Mouse (Mus musculus) cortical plate, adult 2 months (tissue): ENCODE data around the gene Mdga2.

ENCODE experiments used
- CTCF ChIP-seq: fragments of 200-500 bp; IDR thresholded peaks from 2 replicates; pipeline ENCODE4 v1.5.1; 2011; ENCODE audit warnings: mild to moderate bottlenecking, control low read depth, low read length; ENCODE audit not compliant: insufficient read depth; ENCODE audit errors: extremely low read depth
- POLR2A ChIP-seq: fragments of 200-500 bp; IDR thresholded peaks from 2 replicates; pipeline ENCODE4 v1.6.1; 2011; ENCODE audit warnings: mild to moderate bottlenecking, low read length, control low read depth; ENCODE audit not compliant: insufficient read depth; ENCODE audit errors: extremely low read depth

DNA sequence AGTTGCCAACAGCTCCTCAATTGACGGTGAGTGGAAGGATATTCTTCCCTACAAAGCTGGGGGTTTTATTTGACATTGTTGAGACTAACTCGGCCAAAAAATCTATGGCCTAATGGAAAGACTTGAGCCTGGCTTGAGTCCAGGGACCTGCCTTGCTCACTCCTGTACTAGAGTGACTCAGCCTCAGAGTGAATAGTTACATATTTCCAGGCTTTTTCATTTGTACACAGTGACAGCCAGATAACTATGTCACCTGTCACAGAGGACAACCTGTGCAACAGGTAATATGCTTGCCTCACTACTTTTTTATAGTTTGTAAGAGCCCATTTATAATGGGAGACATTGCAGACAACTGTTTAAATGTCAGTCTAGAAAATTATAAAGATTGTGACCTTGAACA lies 94.9 kb downstream of the Mdga2 start:
- TF ChIP-seq POLR2A (no peak), CTCF (no peak)
